Comparison of ENCODE assay signal across 10 mouse cellular contexts in the genomic region with DNA sequence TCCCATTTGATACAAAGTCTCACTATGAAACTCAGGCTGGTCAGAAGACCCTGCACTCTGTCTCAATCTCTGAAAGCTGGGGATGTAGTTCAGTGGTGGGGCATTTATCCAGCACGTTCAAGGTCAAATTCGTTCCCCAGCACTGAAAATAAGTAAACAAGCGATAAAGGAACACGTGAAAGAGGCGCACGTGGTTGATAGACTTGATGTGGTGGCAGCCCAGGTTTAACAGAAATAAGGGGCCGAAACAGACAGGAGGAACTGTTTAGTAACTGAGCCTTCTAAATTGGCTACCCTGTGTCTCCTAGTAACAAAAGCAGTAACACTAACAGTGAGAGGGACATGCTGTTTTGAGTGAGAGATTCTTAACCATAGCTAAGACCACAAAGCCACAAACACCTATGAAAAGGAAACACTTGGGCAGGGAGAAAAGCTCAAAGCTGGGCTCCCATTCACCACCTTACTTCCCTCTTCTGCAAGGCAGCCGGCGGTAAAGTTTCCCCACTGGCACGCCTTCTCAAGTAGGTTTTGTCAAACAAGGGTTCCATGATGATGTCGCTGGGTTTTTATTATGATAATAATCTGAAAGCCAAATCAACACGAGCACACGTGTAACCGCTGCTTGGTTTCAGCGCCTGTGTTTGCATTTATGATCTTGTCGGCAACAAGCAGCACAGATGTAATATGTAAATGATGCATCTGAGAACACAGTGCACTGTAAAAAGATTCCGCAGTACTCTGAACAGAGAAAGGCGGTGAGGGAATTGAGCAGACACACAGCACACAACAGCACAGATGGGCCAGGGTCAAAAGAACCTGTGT. TPM values are rescaled to one million over a fixed set of nuclear protein-coding genes. Genes with fewer than 3 reads are reported as not detected.
DNase-seq lines count a peak whose midpoint lies in the region; ATAC-seq and TF ChIP-seq lines count a peak whose summit lies in the region.
"Had no signal": no experiment of that assay in that cellular context is flagged by ENCODE, and none has a peak within 500 bp of the region (broad histone marks: within the 10 kb centered on the region; RNA-seq: fewer than 3 reads in every experiment).

No protein-coding gene starts in this region.

- TF ChIP-seq POLR2A in spleen, adult 2 months (IDR thresholded peaks at IDR 0.05; ENCODE audit: low read depth, low read length), result no peak

- H3K27me3 ChIP-seq in hindbrain, embryonic 16.5 days (replicated peaks; ENCODE audit: control insufficient read depth, insufficient read depth, low read length), result no peaks in the 10 kb centered on the region
- no peaks in the 10 kb centered on the region for H3K27me3 ChIP-seq in spleen, adult 2 months (ENCODE audit: control insufficient read depth, insufficient read depth, low read length)
- H3K27me3 ChIP-seq: liver, embryonic 12.5 days had no signal

- no peaks in the 10 kb centered on the region for H3K36me3 ChIP-seq in hindbrain, embryonic 16.5 days (ENCODE audit: control insufficient read depth, insufficient read depth, low read length)
- no peaks in the 10 kb centered on the region for H3K36me3 ChIP-seq in spleen, adult 2 months (ENCODE audit: control insufficient read depth, insufficient read depth, low read length)

- 67% methylated on average over 18 of the region's 18 CpGs for WGBS in hindbrain, embryonic 16.5 days
- 15% methylated on average over 18 of the region's 18 CpGs for WGBS in spleen, adult 2 months

- DNase-seq in ovary, adult 18-20 months (ENCODE audit: low spot score), result peak; percentile 30
- no peak for DNase-seq in ovary, postnatal 14 days (ENCODE audit: low spot score)
- DNase-seq in spleen, adult 2 months (ENCODE audit: low read depth in 1 of 2, low spot score in 2 of 2), result peak; percentile 42 to 88
- DNase-seq in urinary bladder, adult 18-20 months (ENCODE audit: low spot score in 2 of 2), result no peak
- DNase-seq in cerebellum, postnatal 36 days, result no peak
- no peak for DNase-seq in adrenal gland, postnatal 4 days (ENCODE audit: low spot score in 2 of 2)
- DNase-seq: cerebellum, adult 11-12 months had no signal

- peaks cover 4% of the 10 kb centered on the region; the same call in 1 of the 2 replicates for H3K4me1 ChIP-seq in hindbrain, embryonic 16.5 days (ENCODE audit: control insufficient read depth, insufficient read depth, low read depth, low read length)
- H3K4me1 ChIP-seq in spleen, adult 2 months (ENCODE audit: control insufficient read depth, insufficient read depth, insufficient read length), result peaks cover 7% of the 10 kb centered on the region; the same call in 1 of the 2 replicates

- peak; percentile 82 for ATAC-seq in activated CD4-positive, CD25-positive, alpha-beta regulatory T cell, adult 4 months
- peak; percentile 54; the same call in 1 of the 2 replicates for ATAC-seq in hindbrain, embryonic 16.5 days
- ATAC-seq: liver, embryonic 12.5 days had no signal

- no peak for TF ChIP-seq CTCF in spleen, adult 2 months (IDR thresholded peaks at IDR 0.05; ENCODE audit: extremely low read depth, insufficient read depth, insufficient read length, insufficient replicate concordance)

- peak overlapping the region; percentile 17; the same call in 1 of the 2 replicates for H3K4me2 ChIP-seq in hindbrain, embryonic 16.5 days (ENCODE audit: low read length)
- H3K4me2 ChIP-seq: liver, embryonic 12.5 days had no signal

- no peak overlapping the region for H3K27ac ChIP-seq in hindbrain, embryonic 16.5 days (ENCODE audit: low read depth, low read length)
- no peak overlapping the region for H3K27ac ChIP-seq in spleen, adult 2 months (ENCODE audit: insufficient read depth, low read length)
- H3K27ac ChIP-seq: liver, embryonic 12.5 days had no signal

- H3K9ac ChIP-seq in hindbrain, embryonic 16.5 days (ENCODE audit: low read depth, low read length), result no peak overlapping the region
- H3K9ac ChIP-seq: liver, embryonic 12.5 days had no signal

- no peaks in the 10 kb centered on the region for H3K9me3 ChIP-seq in hindbrain, embryonic 16.5 days (ENCODE audit: control insufficient read depth, low read length)
- H3K9me3 ChIP-seq: liver, embryonic 12.5 days had no signal

- no peak overlapping the region for H3K4me3 ChIP-seq in hindbrain, embryonic 16.5 days (ENCODE audit: low read length)
- no peak overlapping the region; the same call in 1 of the 2 replicates for H3K4me3 ChIP-seq in spleen, adult 2 months (ENCODE audit: extremely low read depth, insufficient read depth, insufficient read length)
- H3K4me3 ChIP-seq: liver, embryonic 12.5 days had no signal

RNA-seq across cellular contexts. Expression of gene Dcaf17, which starts 22.9 kb away (rescaled TPM):
- polyA plus RNA-seq in activated CD4-positive, CD25-positive, alpha-beta regulatory T cell, adult 4 months (2017; shearing (Covaris generic)), result 10 to 100 TPM; 22.1 to 22.4 TPM
- polyA plus RNA-seq in hindbrain, embryonic 16.5 days (2015; fragmentation: Nextera tagmentation; extraction: Ambion mirVana), result 32.0 and 33.0 TPM in 2 replicates
- 2.8 and 2.9 TPM in 2 replicates for polyA plus RNA-seq in spleen, adult 2 months (2012; rRNA removed)
- 10 to 100 TPM; 17.6 TPM for total RNA-seq in adrenal gland, postnatal 4 days (2021)

RNA-seq across cellular contexts. Expression of gene Mettl8, which starts 23.2 kb away (rescaled TPM):
- 10 to 100 TPM; 11.7 to 15.1 TPM for polyA plus RNA-seq in activated CD4-positive, CD25-positive, alpha-beta regulatory T cell, adult 4 months (2017; shearing (Covaris generic))
- 10.3 and 11.1 TPM in 2 replicates for polyA plus RNA-seq in hindbrain, embryonic 16.5 days (2015; fragmentation: Nextera tagmentation; extraction: Ambion mirVana)
- 3.5 TPM in 2 replicates for polyA plus RNA-seq in spleen, adult 2 months (2012; rRNA removed)
- 10 to 100 TPM; 15.7 to 17.9 TPM for total RNA-seq in adrenal gland, postnatal 4 days (2021)

Comparison
In these comparisons a context has a peak if more than half of its experiments do, and no peak if none do; other contexts are left out.
1. DNase-seq: peak in ovary, adult 18-20 months (single experiment) and spleen, adult 2 months (2 of 2); none in ovary, postnatal 14 days (single experiment), urinary bladder, adult 18-20 months (0 of 2), cerebellum, postnatal 36 days (0 of 2) and adrenal gland, postnatal 4 days (0 of 2).